Mouse (Mus musculus) lung, embryonic 14.5 days (tissue): ENCODE data around the gene N4bp1. TPM values are rescaled to one million over a fixed set of nuclear protein-coding genes. Genes with fewer than 3 reads are reported as not detected.

Source experiments
- ATAC-seq: fragments of 200-750 bp; cut with Nextera tagmentation; 2 replicates; pipeline ENCODE4 v1.8.0; 2017; ENCODE audit warnings: mild to moderate bottlenecking, moderate TSS enrichment, moderate library complexity; ENCODE audit not compliant: insufficient read depth
- DNase-seq: peaks from one replicate; pipeline ENCODE4 v3.0.0-alpha.2; 2015
- H3K27ac ChIP-seq: fragments of 300-500 bp; sonication (generic); 2 replicates; pipeline ENCODE4 v1.5.1; 2014; ENCODE audit warnings: low read depth, mild to moderate bottlenecking, moderate library complexity
- H3K27me3 ChIP-seq: fragments of 300-500 bp; sonication (generic); 2 replicates; pipeline ENCODE4 v1.6.1; 2014; ENCODE audit warnings: low read length, control low read depth; ENCODE audit not compliant: insufficient read depth
- H3K36me3 ChIP-seq: fragments of 300-500 bp; sonication (generic); 2 replicates; pipeline ENCODE4 v1.6.1; 2014; ENCODE audit warnings: control low read depth; ENCODE audit not compliant: insufficient read depth
- H3K4me1 ChIP-seq: fragments of 300-500 bp; sonication (generic); 2 replicates; pipeline ENCODE4 v1.6.1; 2014; ENCODE audit warnings: antibody characterized with exemption, control low read depth; ENCODE audit not compliant: insufficient read depth
- H3K4me2 ChIP-seq: fragments of 300-500 bp; sonication (generic); 2 replicates; pipeline ENCODE4 v1.6.1; 2014; ENCODE audit warnings: mild to moderate bottlenecking
- H3K4me3 ChIP-seq: fragments of 300-500 bp; sonication (generic); 2 replicates; pipeline ENCODE4 v1.5.1; 2014; ENCODE audit warnings: low read depth, low read length
- H3K9ac ChIP-seq: fragments of 300-500 bp; sonication (generic); 2 replicates; pipeline ENCODE4 v1.6.1; 2014
- H3K9me3 ChIP-seq: fragments of 300-500 bp; sonication (generic); 2 replicates; pipeline ENCODE4 v1.6.1; 2016; ENCODE audit warnings: low read depth, low read length, control low read depth
- CTCF ChIP-seq: IDR thresholded peaks from 2 replicates; pipeline ENCODE4 v1.5.1; 2016; ENCODE audit warnings: antibody characterized with exemption, low read depth
- WGBS: fragments of 180-500 bp; shearing (Covaris S2); extraction: QIAGEN DNeasy Blood & Tissue Kit; methylation state at CpG from one replicate; pipeline ENCODE4 v1.1.7; 2014; 5-methylcytosine and 5-hydroxymethylcytosine counted together
- polyA plus RNA-seq: library from polyadenylated mRNA; unstranded; fragments of >200 nt; fragmentation: Nextera tagmentation; extraction: Ambion mirVana; gene quantifications from 2 replicates; pipeline ENCODE4 v1.2.1, GENCODE M21; 2014

The N4bp1 gene
- polyA plus RNA-seq, 1 experiment from 2014 or later, result 11.5 TPM

- no peak for ATAC-seq
- no peaks in the 10 kb centered on the region for H3K36me3 ChIP-seq
Observed at GRCm38 (mm10) chr8:86911136-86911535, 26.1 kb upstream of the N4bp1 start.

GRCm38 (mm10) chr8:86910250-86910649, 25.2 kb upstream of the N4bp1 start:
- 78% methylated on average over 7 of the region's 7 CpGs for WGBS
- no peak overlapping the region for H3K9ac ChIP-seq
- no peaks in the 10 kb centered on the region for H3K27me3 ChIP-seq
- no peaks in the 10 kb centered on the region for H3K4me1 ChIP-seq
- no peak overlapping the region for H3K27ac ChIP-seq
- H3K36me3 ChIP-seq, result no peaks in the 10 kb centered on the region
- no peak overlapping the region for H3K4me2 ChIP-seq
- ATAC-seq (no peak), DNase-seq (no peak)
- H3K9me3 ChIP-seq, result no peaks in the 10 kb centered on the region
- TF ChIP-seq CTCF, result no peak
- no peak overlapping the region for H3K4me3 ChIP-seq

More at GRCm38 (mm10) chr8:86911136-86911535, 26.1 kb upstream of the N4bp1 start:
- Histone ChIP-seq H3K27ac (no peak overlapping the region), H3K27me3 (no peaks in the 10 kb centered on the region), H3K4me1 (no peaks in the 10 kb centered on the region), H3K9me3 (no peaks in the 10 kb centered on the region), H3K9ac (no peak overlapping the region), H3K4me3 (no peak overlapping the region), H3K4me2 (no peak overlapping the region)
- TF ChIP-seq CTCF, result no peak
- WGBS, result 76% methylated on average over 8 of the region's 8 CpGs
- DNase-seq, result no peak

- Histone ChIP-seq H3K27me3 (no peaks in the 10 kb centered on the region), H3K9me3 (no peaks in the 10 kb centered on the region), H3K4me1 (no peaks in the 10 kb centered on the region), H3K36me3 (no peaks in the 10 kb centered on the region), H3K27ac (no peak overlapping the region), H3K4me2 (no peak overlapping the region), H3K4me3 (no peak overlapping the region), H3K9ac (no peak overlapping the region)
- DNase-seq (peak; percentile 93), ATAC-seq (no peak)
- TF ChIP-seq CTCF, result peak; percentile 89
- whole genome bisulfite sequencing, result 11% methylated on average over 6 of the region's 6 CpGs
Observed at GRCm38 (mm10) chr8:86908536-86908935, 23.5 kb upstream of the N4bp1 start.

- no peak for ATAC-seq
- 64% methylated on average over 10 of the region's 10 CpGs for WGBS
- H3K9me3 ChIP-seq, result no peaks in the 10 kb centered on the region
- H3K36me3 ChIP-seq, result no peaks in the 10 kb centered on the region
- H3K9ac ChIP-seq, result no peak overlapping the region
- H3K4me2 ChIP-seq, result no peak overlapping the region
- no peak for TF ChIP-seq CTCF
- H3K4me1 ChIP-seq, result no peaks in the 10 kb centered on the region
- H3K27ac ChIP-seq, result no peak overlapping the region
- H3K4me3 ChIP-seq, result no peak overlapping the region
- no peaks in the 10 kb centered on the region for H3K27me3 ChIP-seq
- no peak for DNase-seq
Observed at GRCm38 (mm10) chr8:86904911-86905310, 19.9 kb upstream of the N4bp1 start.

- H3K4me2 ChIP-seq, result no peak overlapping the region
- TF ChIP-seq CTCF, result peak; percentile 97
- ATAC-seq, result no peak; the same call in 1 of the 2 replicates
- H3K4me1 ChIP-seq, result no peaks in the 10 kb centered on the region
- H3K9me3 ChIP-seq, result no peaks in the 10 kb centered on the region
- H3K27me3 ChIP-seq, result no peaks in the 10 kb centered on the region
- no peak overlapping the region for H3K27ac ChIP-seq
- H3K4me3 ChIP-seq, result no peak overlapping the region
- 7% methylated on average over 10 of the region's 10 CpGs for WGBS
- peak; percentile 90 for DNase-seq
- no peaks in the 10 kb centered on the region for H3K36me3 ChIP-seq
- H3K9ac ChIP-seq, result no peak overlapping the region
Observed at GRCm38 (mm10) chr8:86903104-86903503, 18.0 kb upstream of the N4bp1 start.

GRCm38 (mm10) chr8:86902656-86903055, 17.6 kb upstream of the N4bp1 start:
- H3K27me3 ChIP-seq, result no peaks in the 10 kb centered on the region
- H3K9ac ChIP-seq, result no peak overlapping the region
- H3K4me2 ChIP-seq, result no peak overlapping the region
- no peaks in the 10 kb centered on the region for H3K9me3 ChIP-seq
- H3K4me3 ChIP-seq, result no peak overlapping the region
- ATAC-seq (no peak), DNase-seq (no peak)
- 70% methylated on average over 8 of the region's 8 CpGs for WGBS
- H3K4me1 ChIP-seq, result no peaks in the 10 kb centered on the region
- no peaks in the 10 kb centered on the region for H3K36me3 ChIP-seq
- no peak for TF ChIP-seq CTCF
- no peak overlapping the region for H3K27ac ChIP-seq

GRCm38 (mm10) chr8:86901972-86902371, 16.9 kb upstream of the N4bp1 start:
- DNase-seq, result peak; percentile 53
- no peaks in the 10 kb centered on the region for H3K36me3 ChIP-seq
- H3K4me3 ChIP-seq, result no peak overlapping the region
- no peak overlapping the region for H3K4me2 ChIP-seq
- H3K9ac ChIP-seq, result no peak overlapping the region
- H3K9me3 ChIP-seq, result no peaks in the 10 kb centered on the region
- H3K4me1 ChIP-seq, result no peaks in the 10 kb centered on the region
- ATAC-seq, result no peak; the same call in 1 of the 2 replicates
- peak overlapping the region; percentile 15; the same call in 1 of the 2 replicates for H3K27ac ChIP-seq
- WGBS, result 41% methylated on average over 5 of the region's 5 CpGs
- no peaks in the 10 kb centered on the region for H3K27me3 ChIP-seq
- TF ChIP-seq CTCF, result no peak
